Mouse (Mus musculus): ENCODE measurements around the gene Styxl1. TPM values are rescaled to one million over a fixed set of nuclear protein-coding genes. Genes with fewer than 3 reads are reported as not detected.

Gene Styxl1
- polyA plus RNA-seq, 1 experiment: 0.07 TPM

- no peak overlapping the region for H3K4me3 ChIP-seq
- no peaks in the 10 kb centered on the region for H3K27me3 ChIP-seq (ENCODE audit: control insufficient read depth, insufficient read depth, insufficient read length)
- no peaks in the 10 kb centered on the region for H3K79me2 ChIP-seq (ENCODE audit: control insufficient read depth, insufficient read depth)
- TF ChIP-seq TCF12 (IDR thresholded peaks at IDR 0.05; ENCODE audit: insufficient read depth, poor library complexity, severe bottlenecking): no peak
- TF ChIP-seq SRF (IDR thresholded peaks at IDR 0.05; ENCODE audit: control insufficient read depth, insufficient read length, low read depth): no peak
- TF ChIP-seq POLR2A (IDR thresholded peaks at IDR 0.05; ENCODE audit: insufficient read length, low read depth): no peak
- no peak for TF ChIP-seq CEBPB (IDR thresholded peaks at IDR 0.05; ENCODE audit: insufficient read depth, poor library complexity, severe bottlenecking)
- TF ChIP-seq MYOG (IDR thresholded peaks at IDR 0.05; ENCODE audit: control insufficient read depth in 1 of 3, insufficient read depth in 1 of 3, insufficient read length in 2 of 3, low read depth in 2 of 3): no peak
- TF ChIP-seq POLR2AphosphoS2 (IDR thresholded peaks at IDR 0.05; ENCODE audit: insufficient read length, low read depth): no peak
- no peak for TF ChIP-seq MAX (IDR thresholded peaks at IDR 0.05; ENCODE audit: low read depth)
- no peak for TF ChIP-seq MYOD1 (IDR thresholded peaks at IDR 0.05; ENCODE audit: control insufficient read depth in 1 of 3, insufficient read length in 2 of 3, low read depth in 2 of 3)
- no peak for TF ChIP-seq TCF3 (IDR thresholded peaks at IDR 0.05; ENCODE audit: insufficient read length, low read depth)
- no peak for TF ChIP-seq REST (IDR thresholded peaks at IDR 0.05; ENCODE audit: insufficient read depth, insufficient read length)
- TF ChIP-seq USF1 (IDR thresholded peaks at IDR 0.05; ENCODE audit: low read depth): no peak
- TF ChIP-seq E2F4 (IDR thresholded peaks at IDR 0.05; ENCODE audit: insufficient read depth): no peak
- H3K4me2 ChIP-seq (ENCODE audit: low read depth): no peak overlapping the region
- H3ac ChIP-seq (ENCODE audit: control insufficient read depth, insufficient read length): no peak overlapping the region
- H3K36me3 ChIP-seq (ENCODE audit: control insufficient read depth, insufficient read depth): peaks cover 13% of the 10 kb centered on the region
Observed at GRCm38 (mm10) chr5:135737154-135737553, 41.0 kb downstream of the Styxl1 start.

- Histone ChIP-seq H3K4me2 (ENCODE audit: low read depth) (no peak overlapping the region), H3K36me3 (ENCODE audit: control insufficient read depth, insufficient read depth) (peaks cover 13% of the 10 kb centered on the region), H3K27me3 (ENCODE audit: control insufficient read depth, insufficient read depth, insufficient read length) (no peaks in the 10 kb centered on the region), H3K79me2 (ENCODE audit: control insufficient read depth, insufficient read depth) (no peaks in the 10 kb centered on the region), H3ac (ENCODE audit: control insufficient read depth, insufficient read length) (no peak overlapping the region), H3K4me3 (no peak overlapping the region)
- TF ChIP-seq TCF3 (IDR thresholded peaks at IDR 0.05; ENCODE audit: insufficient read length, low read depth) (no peak), POLR2A (IDR thresholded peaks at IDR 0.05; ENCODE audit: insufficient read length, low read depth) (no peak), CEBPB (IDR thresholded peaks at IDR 0.05; ENCODE audit: insufficient read depth, poor library complexity, severe bottlenecking) (no peak), SRF (IDR thresholded peaks at IDR 0.05; ENCODE audit: control insufficient read depth, insufficient read length, low read depth) (no peak), TCF12 (IDR thresholded peaks at IDR 0.05; ENCODE audit: insufficient read depth, poor library complexity, severe bottlenecking) (no peak), E2F4 (IDR thresholded peaks at IDR 0.05; ENCODE audit: insufficient read depth) (no peak), MYOD1 (IDR thresholded peaks at IDR 0.05; ENCODE audit: control insufficient read depth in 1 of 3, insufficient read length in 2 of 3, low read depth in 2 of 3) (no peak), MYOG (IDR thresholded peaks at IDR 0.05; ENCODE audit: control insufficient read depth in 1 of 3, insufficient read depth in 1 of 3, insufficient read length in 2 of 3, low read depth in 2 of 3) (no peak), REST (IDR thresholded peaks at IDR 0.05; ENCODE audit: insufficient read depth, insufficient read length) (no peak), POLR2AphosphoS2 (IDR thresholded peaks at IDR 0.05; ENCODE audit: insufficient read length, low read depth) (no peak), USF1 (IDR thresholded peaks at IDR 0.05; ENCODE audit: low read depth) (no peak), MAX (IDR thresholded peaks at IDR 0.05; ENCODE audit: low read depth) (no peak)
Observed at GRCm38 (mm10) chr5:135736544-135736943, 41.6 kb downstream of the Styxl1 start.

GRCm38 (mm10) chr5:135735741-135736140 is 42.4 kb downstream of the Styxl1 start:
- no peak for TF ChIP-seq REST (IDR thresholded peaks at IDR 0.05; ENCODE audit: insufficient read depth, insufficient read length)
- TF ChIP-seq MYOD1 (IDR thresholded peaks at IDR 0.05; ENCODE audit: control insufficient read depth in 1 of 3, insufficient read length in 2 of 3, low read depth in 2 of 3): no peak
- no peak for TF ChIP-seq TCF12 (IDR thresholded peaks at IDR 0.05; ENCODE audit: insufficient read depth, poor library complexity, severe bottlenecking)
- no peak for TF ChIP-seq MYOG (IDR thresholded peaks at IDR 0.05; ENCODE audit: control insufficient read depth in 1 of 3, insufficient read depth in 1 of 3, insufficient read length in 2 of 3, low read depth in 2 of 3)
- TF ChIP-seq E2F4 (IDR thresholded peaks at IDR 0.05; ENCODE audit: insufficient read depth): no peak
- no peak for TF ChIP-seq MAX (IDR thresholded peaks at IDR 0.05; ENCODE audit: low read depth)
- no peak for TF ChIP-seq TCF3 (IDR thresholded peaks at IDR 0.05; ENCODE audit: insufficient read length, low read depth)
- no peak for TF ChIP-seq SRF (IDR thresholded peaks at IDR 0.05; ENCODE audit: control insufficient read depth, insufficient read length, low read depth)
- TF ChIP-seq USF1 (IDR thresholded peaks at IDR 0.05; ENCODE audit: low read depth): no peak
- TF ChIP-seq POLR2AphosphoS2 (IDR thresholded peaks at IDR 0.05; ENCODE audit: insufficient read length, low read depth): no peak
- TF ChIP-seq CEBPB (IDR thresholded peaks at IDR 0.05; ENCODE audit: insufficient read depth, poor library complexity, severe bottlenecking): no peak
- no peak for TF ChIP-seq POLR2A (IDR thresholded peaks at IDR 0.05; ENCODE audit: insufficient read length, low read depth)
- no peak overlapping the region for H3K4me3 ChIP-seq
- no peak overlapping the region for H3K4me2 ChIP-seq (ENCODE audit: low read depth)
- no peaks in the 10 kb centered on the region for H3K27me3 ChIP-seq (ENCODE audit: control insufficient read depth, insufficient read depth, insufficient read length)
- peaks cover 15% of the 10 kb centered on the region for H3K36me3 ChIP-seq (ENCODE audit: control insufficient read depth, insufficient read depth)
- no peak overlapping the region for H3ac ChIP-seq (ENCODE audit: control insufficient read depth, insufficient read length)
- H3K79me2 ChIP-seq (ENCODE audit: control insufficient read depth, insufficient read depth): no peaks in the 10 kb centered on the region

GRCm38 (mm10) chr5:135734057-135734680 is 44.0 kb downstream of the Styxl1 start:
- TF ChIP-seq REST (IDR thresholded peaks at IDR 0.05; ENCODE audit: insufficient read depth, insufficient read length): no peak
- no peak for TF ChIP-seq SRF (IDR thresholded peaks at IDR 0.05; ENCODE audit: control insufficient read depth, insufficient read length, low read depth)
- TF ChIP-seq CEBPB (IDR thresholded peaks at IDR 0.05; ENCODE audit: insufficient read depth, poor library complexity, severe bottlenecking): no peak
- TF ChIP-seq E2F4 (IDR thresholded peaks at IDR 0.05; ENCODE audit: insufficient read depth): no peak
- no peak for TF ChIP-seq MYOG (IDR thresholded peaks at IDR 0.05; ENCODE audit: control insufficient read depth in 1 of 3, insufficient read depth in 1 of 3, insufficient read length in 2 of 3, low read depth in 2 of 3)
- TF ChIP-seq TCF12 (IDR thresholded peaks at IDR 0.05; ENCODE audit: insufficient read depth, poor library complexity, severe bottlenecking): no peak

More at GRCm38 (mm10) chr5:135734057-135734680, 44.0 kb downstream of the Styxl1 start:
- Histone ChIP-seq H3K36me3 (ENCODE audit: control insufficient read depth, insufficient read depth) (peaks cover 15% of the 10 kb centered on the region), H3K4me2 (ENCODE audit: low read depth) (no peak overlapping the region), H3K79me2 (ENCODE audit: control insufficient read depth, insufficient read depth) (no peaks in the 10 kb centered on the region), H3K27me3 (ENCODE audit: control insufficient read depth, insufficient read depth, insufficient read length) (no peaks in the 10 kb centered on the region), H3K4me3 (no peak overlapping the region), H3ac (ENCODE audit: control insufficient read depth, insufficient read length) (no peak overlapping the region)

Data from myocyte (in vitro differentiated cells).